Mouse (Mus musculus) adrenal gland, postnatal 25 days (tissue): ENCODE data around the gene Txnrd2. TPM values are rescaled to one million over a fixed set of nuclear protein-coding genes. Genes with fewer than 3 reads are reported as not detected.

Source experiments
- DNase-seq: peaks from one replicate; pipeline ENCODE4 v3.0.0; 2021; ENCODE audit warnings: mixed read lengths
- total RNA-seq: library from RNA; stranded (reverse); gene quantifications from 2 replicates; pipeline ENCODE4 v1.2.3, GENCODE M21; 2021

Txnrd2 gene
- total RNA-seq, 1 experiment from 2014 or later = 79.7 TPM

DNA sequence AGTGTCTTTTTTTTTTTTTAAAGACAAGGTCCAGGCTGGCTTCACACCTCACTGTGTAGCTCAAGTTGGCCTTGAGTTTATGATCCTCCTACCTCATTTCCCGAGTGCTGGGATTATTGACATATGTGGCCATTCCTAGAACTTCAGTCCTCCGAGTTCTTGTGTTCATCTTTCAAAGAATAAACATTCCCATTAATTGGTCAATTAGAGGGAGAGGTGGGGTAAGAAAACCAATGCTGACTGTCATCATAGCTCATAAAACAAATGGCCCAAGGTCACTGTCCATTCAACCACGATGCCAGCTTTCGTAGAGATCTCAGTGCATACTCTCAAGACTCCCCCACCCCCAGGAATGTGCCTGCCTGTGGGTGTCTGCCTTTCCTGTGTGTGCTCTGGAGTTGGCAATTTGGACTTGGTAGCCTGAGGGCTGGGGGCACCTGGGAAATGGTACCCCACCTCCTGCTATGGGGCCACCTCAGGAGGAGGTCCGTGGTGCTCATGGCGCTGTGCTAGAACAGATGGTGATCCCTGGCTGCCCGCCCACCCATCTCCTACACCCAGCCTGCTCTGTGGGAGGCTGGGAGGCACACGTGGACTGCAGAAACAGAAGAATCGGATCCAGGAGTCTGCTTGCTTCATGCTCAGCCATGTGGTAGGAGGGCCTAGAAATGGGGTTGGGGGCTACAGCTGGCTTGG, 25.4 kb downstream of the Txnrd2 start:
- DNase-seq = no peak

DNA sequence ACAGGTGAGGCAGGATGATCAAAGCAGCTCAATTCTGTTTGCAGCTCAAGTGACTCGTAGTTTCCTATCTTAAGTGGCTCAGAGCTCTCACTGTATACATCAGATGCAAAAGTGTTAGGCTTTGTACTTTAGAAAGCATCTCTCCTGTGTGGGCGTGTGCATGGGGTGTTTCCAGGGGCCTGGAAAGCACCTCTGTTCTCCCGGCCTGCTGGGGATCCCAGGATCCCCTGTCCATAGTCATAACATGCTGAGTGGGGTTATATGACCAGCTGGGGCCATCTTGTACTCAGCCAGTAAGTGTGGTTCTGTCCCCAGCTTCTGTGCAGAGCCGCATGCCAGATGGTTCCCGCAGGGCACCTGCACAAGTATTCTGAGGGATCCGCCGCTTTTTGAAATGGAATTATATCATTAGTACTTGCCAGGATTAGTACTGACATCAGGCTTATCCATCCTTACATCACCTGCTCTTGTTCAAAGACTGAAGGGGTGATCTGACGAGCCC, 26.2 kb downstream of the Txnrd2 start:
- no peak for DNase-seq

DNA sequence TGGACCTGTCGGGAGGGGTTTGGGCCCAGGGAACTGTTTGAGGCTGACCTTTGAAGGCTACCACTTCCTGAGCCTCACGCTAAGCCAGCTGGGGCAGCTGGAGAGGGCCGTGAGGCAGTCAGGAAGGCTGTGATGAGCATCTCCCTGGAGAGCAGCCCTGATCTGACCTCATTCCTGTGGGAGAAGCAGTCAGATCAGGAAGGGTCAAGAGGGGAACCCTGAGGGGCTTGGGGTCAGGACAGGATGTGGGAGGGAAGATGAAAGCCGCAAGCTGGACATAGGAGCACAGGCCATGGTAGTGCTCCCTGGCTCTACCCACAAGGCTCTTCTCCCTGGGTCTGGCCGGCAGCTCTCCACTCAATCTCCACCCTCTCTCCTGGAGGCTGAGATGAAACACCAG, 27.7 kb downstream of the Txnrd2 start:
- DNase-seq = no peak

DNA sequence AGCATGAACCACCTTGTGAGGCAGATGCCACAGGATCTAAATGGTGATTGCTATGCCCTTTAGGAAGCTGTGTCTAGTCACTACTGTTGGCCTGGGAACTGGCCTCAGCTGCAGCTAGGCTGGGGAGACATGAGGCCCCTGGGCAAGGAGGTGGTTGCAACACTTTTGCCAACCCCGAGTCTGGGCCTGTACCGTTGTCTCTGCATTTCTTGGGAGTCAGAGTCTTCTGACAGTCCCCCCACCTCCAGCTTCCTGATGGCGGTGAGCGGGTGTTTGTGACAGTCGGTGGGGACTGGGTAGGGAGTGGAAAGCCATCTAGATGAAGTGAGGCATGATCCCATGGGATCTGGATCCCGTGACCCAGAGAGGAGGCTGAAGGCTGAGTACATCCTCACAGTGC, 29.2 kb downstream of the Txnrd2 start:
- no peak for DNase-seq

DNA sequence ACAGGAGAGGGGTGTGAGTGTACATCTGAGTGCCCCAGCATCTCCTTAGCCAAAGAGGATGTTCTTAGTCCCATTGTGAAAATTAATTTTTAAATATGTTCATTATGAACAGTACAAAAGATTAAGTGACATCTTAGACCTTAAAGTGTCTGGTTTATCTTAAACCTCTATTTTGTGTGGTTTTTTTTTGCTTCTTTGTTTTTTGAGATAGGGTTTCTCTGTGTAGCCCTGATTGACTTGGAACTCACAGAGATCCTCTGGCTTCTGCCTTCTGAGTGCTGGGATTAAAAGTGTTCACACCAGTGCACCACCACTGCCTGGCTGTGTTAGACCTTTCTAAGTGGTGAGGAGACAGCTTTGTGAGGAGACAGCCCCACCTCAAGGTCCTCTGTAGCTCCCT, 32.5 kb downstream of the Txnrd2 start:
- no peak for DNase-seq

DNA sequence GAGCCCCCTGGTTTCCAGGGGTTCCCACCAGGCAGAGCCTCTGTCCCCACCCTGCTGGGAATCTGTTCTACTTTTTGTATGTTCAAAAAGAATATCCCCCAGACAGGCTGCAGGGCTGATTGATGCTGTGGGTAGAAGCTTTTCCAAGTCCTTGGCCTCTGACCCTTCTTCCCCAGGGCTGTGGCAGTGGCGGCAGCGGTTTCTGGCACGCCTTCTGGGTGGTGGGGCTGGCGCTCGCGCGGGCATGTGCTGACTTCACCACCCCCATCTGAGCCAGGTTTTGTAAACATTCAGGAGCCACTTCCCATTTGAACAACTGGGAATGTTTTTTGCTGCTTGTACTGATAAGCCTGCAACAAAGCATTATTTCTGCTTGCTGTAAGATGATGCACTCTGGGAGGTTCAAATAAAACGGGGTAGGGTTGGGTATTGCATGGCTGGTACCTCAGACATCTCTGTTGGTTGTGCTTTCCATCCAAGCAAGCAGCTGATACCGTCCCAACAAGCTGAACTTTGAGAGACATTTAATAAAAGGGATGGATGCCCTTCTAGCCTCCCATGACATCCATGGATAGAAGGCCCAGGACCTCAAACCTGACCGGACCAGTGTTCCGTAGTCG, 33.3 kb downstream of the Txnrd2 start:
- peak; percentile 41 for DNase-seq

DNA sequence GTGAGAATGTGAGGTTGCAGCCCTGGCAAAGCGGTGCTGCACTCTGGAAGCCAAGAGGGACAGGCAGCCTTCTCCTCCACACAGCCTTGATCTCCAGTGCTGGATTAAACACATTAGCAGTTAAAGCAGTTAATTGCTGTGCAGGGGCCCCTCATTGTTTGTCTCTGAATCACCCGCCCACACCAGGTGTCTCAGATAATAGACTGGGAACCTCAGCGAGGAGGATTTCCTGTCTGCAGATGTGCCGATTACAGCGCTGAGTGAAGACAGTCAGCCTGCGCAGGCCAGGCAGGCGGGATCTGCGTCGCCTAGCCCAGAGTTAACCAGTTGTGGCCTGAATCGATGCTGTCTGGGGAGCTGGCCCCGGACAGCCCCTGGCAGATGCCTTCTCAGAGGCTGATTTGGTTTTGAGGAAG, 33.8 kb downstream of the Txnrd2 start:
- DNase-seq = no peak

DNA sequence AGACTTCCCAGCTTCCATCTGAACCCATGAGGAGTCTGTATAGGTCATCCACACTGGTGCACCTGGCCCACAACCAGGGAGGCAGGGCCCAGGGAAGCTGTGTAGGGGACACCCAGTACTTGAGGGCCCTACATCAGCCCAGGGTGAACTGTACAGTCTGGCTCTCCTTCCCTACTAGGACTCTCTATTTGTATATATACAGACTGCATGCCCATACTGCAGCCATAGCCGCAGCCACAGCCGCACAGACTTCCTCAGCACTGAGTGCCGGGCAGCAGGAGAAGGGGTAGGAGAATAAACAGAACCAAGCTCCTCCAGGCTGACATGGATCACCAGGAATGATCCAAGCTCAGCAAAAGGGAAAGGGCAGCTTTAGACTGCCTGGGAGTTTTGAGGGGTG, 34.6 kb downstream of the Txnrd2 start:
- DNase-seq = no peak

DNA sequence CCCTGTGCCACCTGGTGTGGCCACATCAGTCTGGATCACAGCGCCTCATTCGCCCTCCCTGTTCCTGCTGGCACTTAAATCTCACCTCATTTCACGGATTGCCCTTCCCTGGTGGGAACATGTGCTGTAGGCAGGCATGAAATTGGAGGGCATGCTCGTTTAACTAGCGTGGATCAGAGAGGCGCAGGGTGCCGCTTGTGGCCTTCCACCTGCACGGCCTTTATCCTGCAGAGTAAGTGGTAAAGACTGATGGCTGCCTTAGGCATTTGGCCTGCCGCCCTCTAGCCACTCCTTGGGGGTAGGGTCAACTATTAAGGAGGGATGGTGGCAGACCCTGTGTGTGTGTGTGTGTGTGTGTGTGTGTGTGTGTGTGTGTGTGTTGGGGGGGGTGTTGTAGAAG, 35.8 kb downstream of the Txnrd2 start:
- DNase-seq = no peak

DNA sequence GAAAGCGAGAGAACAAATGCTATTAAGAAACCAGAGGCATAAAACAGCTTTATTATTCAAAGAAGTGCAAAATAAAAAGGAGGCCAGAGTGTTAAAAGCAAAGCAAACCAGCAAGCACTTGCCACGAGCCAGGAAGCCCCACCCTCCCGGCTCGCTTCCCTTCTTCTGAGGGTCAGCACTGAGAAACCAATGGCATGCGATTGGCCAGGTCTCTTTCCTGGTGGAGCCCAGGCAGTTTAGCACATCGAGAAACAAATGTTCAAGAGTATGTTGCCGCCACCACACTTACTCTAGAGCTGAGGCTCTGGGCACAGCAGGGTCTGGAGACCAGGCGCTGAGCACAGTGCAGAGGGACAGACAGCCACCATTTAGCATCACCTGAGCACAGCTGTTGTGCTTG, 36.4 kb downstream of the Txnrd2 start:
- DNase-seq = no peak

DNA sequence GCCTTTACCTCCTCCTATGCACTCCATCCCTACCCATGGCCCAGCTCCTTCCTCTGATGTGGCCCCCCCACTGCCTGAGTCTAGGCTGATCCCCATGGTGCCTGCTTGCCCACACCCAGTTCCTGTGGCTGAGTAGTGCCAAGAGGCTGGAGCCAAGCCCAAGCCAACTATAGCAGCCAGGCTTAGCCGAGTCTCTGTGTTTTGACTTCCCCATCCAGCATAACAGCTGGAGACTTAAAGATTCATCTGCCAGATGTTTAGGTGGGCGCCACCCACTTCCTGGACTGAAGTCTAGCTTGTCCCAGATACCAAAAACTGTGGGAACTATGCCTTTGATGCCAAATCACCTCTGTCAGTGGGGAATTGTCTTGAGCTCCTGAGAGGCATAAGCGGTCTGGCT, 38.1 kb downstream of the Txnrd2 start:
- no peak for DNase-seq

DNA sequence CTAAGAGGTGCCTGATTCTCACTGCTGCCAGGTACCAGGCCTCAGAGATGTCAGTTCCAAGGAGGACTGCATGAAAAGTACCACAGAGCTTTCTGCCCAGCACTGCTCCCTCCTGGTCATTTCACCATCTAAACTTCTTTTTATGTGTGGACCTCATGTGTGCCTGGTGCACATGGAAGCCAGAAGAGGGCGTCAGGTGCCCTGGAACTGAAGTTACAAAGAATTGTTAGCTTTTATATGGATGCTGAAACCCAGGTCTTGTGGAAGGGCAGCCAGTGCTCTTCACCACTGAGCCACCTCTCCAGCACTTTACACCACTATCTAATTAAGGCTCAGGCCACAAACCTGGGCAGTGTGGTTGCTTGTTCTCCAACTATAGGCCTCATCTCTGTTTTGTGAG, 44.6 kb downstream of the Txnrd2 start:
- no peak for DNase-seq

DNA sequence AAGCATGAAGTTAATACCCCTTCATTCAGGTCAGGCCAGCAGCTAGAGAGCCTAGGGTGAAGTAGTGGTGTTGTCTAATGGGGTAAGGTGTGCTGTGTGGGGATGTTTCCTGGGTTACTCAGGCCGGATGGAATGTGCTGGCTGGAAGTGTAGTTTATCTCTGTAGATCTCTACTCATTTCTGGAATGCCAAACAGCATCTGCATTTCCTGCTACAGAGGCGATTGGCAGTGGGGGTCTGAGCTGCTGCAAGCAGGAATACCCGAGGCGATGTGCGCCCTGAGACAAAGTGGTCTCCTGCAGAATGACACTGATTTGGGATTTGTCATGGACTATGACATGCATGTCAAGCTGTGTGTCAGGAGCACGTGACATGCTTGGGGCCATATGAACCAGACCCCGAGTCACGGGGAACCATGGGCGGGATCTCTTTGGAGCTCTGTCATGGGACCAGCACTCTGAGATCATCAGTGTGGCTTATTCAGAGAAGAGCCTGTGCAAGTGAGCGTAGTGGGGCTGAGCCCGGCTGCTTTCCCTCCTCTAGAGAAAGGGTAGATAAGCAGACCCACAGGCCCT, 45.3 kb downstream of the Txnrd2 start:
- DNase-seq = no peak

DNA sequence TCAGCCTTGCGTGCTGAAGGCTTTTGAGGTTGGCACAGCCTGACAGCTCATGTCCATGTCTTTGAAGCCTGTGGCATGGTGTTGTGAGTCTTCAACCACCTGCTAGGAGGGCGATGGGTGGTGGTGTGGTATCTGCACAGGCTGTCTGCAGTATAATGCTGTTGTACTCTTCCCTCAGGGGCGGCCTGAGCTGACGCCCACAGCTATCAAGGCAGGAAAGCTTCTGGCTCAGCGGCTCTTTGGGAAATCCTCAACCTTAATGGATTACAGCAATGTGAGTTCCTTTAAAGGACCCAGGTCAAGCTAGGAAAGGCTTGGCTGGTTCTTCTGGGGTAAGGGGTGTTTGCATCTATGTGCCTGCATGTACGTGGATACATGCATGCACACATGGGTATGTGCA, 45.8 kb downstream of the Txnrd2 start:
- no peak for DNase-seq

DNA sequence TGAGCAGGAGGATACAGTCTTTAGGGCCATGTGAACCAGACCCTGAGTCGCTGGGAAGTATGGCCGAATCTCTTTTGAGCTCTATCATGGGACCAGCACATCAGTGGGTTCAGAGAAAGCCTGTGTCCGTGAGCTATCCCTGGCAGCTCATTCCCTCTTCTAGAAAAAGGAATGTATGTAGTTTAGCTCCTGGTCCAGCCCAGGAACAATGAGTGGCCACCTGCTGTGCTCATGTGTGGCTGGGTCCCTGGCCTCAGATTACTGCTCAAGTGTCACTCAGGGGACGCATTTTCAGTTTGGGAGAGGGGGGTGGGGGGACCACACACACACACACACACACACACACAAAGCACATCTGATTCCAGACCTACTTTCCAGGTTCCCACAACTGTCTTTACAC, 46.2 kb downstream of the Txnrd2 start:
- no peak for DNase-seq

DNA sequence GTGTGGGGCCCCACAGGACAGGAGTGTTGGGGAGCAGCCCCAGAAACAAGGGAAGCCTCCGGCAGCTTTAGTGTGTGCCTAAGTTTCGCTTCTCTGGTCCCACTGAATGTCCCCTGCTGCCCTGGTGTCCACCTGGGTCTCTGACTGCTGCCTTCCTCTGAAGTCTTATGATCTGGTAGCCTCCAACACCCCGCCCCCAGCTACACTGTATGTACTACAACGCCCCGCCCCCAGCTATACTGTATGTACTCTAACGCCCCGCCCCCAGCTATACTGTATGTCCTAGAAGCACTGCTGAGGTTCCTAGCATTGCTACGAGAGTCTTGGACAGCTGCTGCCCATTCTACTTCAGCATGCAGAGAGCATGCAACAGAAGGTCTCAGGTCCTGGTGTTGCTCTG, 46.8 kb downstream of the Txnrd2 start:
- no peak for DNase-seq

DNA sequence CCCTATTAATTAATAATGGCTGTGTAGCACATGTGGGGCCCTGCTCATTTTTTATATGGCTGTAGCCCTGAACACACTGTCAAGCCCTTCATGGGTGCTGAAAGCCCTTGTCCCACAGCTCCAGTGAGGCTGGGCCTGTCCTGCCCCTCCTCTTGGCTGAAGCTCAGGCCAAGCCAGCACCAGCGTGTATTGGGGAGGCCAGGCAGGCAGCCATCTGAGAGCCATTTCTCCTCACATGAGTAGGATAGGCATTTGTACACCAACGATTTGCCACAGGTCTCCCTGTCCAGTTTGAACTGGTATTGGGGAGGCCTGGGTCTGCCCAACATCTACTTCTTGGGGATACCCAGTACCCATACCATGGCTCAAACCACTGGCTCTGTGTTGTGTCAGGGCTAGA, 47.8 kb downstream of the Txnrd2 start:
- DNase-seq = no peak

DNA sequence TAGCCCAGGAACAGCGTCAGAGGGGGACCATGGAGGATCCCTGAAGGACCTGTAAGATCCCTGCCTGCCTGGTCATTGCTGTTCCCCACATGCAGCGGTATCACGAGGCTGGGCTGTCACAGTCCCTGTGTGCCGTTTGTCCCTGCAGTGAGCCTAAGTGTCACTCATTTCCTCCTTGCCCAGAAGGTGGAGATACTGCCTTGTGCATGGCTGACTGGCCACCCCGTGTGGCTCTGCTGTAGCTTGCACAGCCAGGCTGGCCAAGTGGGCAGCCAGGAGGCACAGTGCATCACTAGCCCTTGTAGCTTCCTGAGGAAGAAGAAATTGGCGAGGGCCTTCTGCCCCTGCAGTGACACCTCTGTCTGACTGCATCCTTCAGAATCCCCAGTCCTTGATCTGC, 51.8 kb downstream of the Txnrd2 start:
- DNase-seq = no peak

DNA sequence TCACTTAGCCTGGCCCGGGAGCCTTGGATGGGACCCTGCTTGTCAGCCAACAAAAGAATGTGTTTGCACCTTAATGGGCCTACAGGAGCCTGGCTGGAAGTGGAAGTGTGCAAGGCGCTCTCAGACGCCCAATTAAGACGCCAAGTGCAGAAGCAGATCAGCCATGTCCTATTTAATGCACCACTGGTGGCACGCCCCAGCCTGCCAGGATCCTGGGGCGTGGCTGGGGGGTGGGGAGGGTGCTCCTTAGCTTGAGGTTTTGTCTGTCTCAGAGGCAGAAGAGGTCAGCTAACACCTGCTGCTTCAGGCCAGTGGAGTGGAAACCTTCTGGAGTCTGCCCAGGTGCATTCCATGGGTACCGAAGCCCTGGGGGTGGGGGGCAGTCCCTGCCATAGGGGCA, 53.5 kb downstream of the Txnrd2 start:
- no peak for DNase-seq

DNA sequence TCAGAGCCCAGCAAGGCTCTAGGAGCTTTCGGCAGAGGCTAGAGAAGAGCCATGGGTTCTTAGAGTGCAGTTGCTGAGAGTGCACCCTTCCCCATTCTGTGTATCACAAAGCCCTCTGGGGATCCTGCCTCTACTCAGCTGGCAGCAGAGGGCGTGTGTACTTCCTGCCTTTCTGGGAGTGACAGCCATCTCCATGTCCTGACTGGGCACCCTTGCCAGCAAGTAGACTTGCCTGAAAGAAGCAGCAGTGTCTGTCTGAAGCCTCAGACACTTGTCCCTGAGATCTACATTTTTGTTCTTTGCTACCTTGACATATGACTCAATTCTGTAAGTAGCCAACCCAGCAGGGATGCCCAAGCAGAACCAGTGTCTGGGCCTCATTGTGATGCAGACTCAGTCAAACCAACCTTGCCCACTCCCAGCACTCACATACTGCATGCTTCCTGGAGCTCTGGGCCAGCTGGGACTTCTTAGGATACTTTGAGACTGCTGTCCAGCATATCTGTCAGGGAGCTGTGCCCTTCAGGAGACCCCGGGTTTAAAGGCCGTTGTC, 54.8 kb downstream of the Txnrd2 start:
- no peak for DNase-seq

DNA sequence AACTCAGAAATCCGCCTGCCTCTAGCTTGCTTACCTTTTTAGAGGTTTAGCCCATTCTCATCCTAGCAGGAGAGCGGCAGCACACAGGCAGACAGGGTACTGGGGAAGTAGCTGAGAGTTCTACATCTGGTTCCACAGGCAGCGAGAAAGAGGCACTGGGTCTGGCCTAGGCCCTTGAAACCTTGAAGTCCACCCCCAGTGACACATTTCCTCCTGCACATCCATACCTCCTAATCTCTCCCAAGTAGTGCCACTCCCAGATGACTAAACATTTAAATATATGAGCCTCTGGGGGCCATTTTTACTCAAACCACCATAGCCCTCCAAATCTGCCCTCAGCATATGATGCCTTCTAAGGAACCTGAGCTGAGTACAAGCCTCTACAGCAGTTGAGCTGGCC, 56.2 kb downstream of the Txnrd2 start:
- DNase-seq = no peak

DNA sequence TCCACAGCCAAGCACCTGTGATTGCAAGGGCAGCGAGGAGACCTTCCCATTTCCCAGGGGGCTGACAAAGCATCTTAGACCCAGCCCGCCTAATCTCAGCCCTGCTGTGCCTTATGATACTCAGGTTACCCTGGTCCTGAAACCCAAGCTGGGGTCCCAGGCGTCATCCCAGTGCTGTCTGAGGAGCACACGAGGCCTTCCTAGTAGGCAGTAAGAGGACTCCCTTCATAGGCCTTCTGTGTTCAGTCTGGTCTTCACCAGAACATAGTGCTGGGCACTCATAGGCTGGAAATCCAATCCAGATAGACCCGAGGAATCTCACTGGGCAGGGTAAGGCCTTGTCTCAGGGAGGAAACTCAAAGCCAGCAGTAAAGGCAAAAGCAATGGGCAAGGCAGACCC, 57.7 kb downstream of the Txnrd2 start:
- no peak for DNase-seq

DNA sequence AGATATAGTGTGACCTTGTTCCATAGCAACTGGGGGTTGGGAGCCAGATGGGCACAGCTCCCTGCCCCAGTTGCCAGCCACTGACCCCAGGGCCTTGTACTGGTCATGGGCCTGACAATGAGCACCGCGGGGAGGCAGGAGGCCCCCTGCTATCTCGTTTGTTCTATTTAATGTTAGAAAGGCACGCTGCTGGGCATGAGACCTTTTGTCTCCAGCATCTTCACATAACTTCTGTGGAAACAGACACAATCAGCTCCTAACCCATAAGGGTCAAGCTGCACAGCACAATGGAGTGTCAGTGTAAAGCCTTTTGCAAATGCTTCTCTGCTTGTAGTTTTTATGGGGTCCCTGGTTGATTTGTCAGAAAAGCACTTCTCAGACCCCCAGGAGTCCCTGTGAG, 58.2 kb downstream of the Txnrd2 start:
- DNase-seq = no peak
